Mouse (Mus musculus): ENCODE results near the gene Cyp26a1.
A peak's percentile ranks its signal among the peaks of the same experiment; 100 is the strongest.

The Cyp26a1 gene

GRCm38 (mm10) chr19:37699711-37700110, 2.1 kb downstream of the Cyp26a1 start:
- no peak for DNase-seq

DNA sequence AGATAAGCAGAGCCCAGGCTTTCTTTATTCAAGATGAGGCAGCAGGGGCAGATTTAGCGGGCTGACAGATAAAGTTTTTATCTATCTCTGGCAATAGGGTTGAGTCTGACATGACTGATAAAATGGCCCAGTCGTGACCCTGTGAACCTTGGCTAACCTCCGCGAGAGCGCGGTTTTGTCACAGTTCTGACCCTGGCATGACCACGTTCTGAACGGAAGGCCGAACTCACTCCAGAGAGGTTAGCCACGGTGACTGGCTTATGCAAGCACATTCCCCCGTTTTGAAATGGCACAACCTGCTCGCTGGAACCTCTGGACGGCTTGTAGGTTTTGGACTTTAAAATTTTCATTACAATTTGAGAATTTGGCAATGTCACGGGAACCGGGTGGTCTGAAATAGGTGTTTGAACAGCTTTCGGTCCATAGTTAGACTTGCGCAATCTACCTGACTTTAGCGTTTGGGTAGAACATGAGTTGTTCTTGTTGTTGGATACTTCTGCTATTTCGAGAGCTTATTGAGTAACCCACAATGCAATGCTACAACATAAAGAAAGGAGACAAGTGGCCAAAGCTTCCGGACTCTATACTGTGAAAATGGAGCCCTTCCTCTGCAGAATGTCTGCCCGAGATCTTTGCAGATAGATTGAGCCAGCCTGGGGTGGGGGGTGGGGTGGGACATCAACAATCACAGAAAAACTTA, 4.9 kb downstream of the Cyp26a1 start:
- no peak for DNase-seq

- peak; percentile 30 for DNase-seq
These were observed 6.4 kb downstream of the Cyp26a1 start for GRCm38 (mm10) chr19:37703902-37704509.

DNA sequence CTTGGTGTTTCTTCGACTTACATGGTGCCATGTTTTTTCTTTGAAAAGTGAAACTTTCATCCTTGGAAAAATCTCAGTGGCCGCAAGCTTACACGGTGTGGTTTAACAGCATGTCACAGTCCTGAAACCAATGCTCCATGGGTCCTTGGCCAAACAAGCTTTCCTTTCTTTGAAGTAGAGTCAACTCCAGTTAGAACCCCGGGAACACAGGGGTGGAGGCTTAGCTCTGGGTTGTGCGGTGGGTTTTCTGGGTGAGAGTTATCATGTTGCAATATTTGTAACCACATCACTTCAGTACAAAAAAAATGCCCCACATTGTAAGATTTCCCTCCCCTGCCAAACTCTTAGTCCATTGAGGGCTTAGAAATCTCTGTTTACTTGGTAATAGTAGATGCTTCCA, 8.1 kb downstream of the Cyp26a1 start:
- no peak for DNase-seq

DNA sequence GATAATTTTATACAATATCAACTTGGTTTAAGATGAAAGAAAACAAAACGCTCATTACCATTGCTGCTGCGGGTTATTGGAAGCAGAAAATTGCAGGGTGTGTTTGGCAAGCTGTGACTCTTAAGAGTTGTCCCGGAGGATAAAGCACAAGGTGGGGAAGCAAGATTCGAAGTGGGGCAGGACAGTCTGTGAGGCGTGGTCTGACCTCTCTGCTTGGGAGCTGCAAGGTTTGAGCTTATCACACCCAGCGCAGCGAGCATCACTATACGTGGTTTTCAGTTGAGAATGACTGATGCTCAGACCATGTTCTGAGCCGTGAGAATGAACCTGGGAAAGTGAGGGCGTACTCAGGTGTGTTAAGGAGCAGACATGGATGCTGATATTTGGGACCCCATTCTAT, 17.1 kb downstream of the Cyp26a1 start:
- no peak for DNase-seq

GRCm38 (mm10) chr19:37715980-37716379, 18.4 kb downstream of the Cyp26a1 start:
- DNase-seq: no peak

DNA sequence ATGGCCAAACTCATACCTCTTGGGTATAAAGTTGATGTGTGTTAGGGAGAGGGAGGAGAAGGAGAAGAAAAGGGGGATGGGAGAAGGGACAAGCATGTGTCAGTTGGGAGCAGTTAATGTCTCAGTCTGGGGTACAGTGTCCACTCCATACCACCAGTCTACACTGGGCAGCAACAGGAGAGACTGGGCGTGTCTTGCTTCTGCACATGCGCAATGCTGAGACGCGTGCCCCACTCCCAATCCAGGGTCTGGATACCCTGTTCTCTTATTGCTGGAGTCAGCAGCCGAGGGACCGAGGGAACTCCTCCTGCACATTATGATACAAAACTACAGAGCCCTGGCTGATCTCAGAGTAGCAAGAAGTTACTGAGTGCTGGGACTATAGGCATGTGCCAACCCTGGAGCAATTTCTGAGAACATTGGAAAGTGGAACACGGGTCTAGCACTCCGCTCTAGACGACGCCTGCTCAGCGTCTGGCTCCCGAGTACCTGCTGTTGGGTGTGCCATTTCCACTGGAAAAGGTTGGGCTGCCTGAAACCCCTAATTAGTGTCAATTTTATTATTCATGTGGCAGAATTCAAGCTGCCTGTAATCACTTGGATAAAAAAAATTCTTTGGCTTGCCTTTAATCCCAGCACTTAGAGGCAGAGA, 19.1 kb downstream of the Cyp26a1 start:
- DNase-seq: no peak

DNA sequence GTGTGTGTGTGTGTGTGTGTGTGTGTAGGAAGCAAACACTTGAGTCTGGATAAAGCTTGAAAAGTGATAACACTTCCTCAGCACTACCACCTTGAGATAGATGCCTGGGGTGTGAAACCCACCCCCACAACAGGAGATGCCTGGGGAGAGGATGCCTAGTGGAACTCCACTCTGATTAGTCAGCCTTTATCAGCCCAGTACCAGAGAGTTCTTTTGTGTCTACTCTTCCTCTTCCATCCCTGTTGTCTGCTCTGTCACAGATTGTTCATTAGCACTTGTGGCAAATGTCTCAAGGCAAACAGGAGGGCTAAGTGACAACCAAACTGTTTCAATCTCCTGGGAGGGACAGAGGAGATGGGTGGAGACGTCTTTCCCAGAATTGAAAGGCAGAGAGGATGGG, 21.6 kb downstream of the Cyp26a1 start:
- no peak for DNase-seq

DNA sequence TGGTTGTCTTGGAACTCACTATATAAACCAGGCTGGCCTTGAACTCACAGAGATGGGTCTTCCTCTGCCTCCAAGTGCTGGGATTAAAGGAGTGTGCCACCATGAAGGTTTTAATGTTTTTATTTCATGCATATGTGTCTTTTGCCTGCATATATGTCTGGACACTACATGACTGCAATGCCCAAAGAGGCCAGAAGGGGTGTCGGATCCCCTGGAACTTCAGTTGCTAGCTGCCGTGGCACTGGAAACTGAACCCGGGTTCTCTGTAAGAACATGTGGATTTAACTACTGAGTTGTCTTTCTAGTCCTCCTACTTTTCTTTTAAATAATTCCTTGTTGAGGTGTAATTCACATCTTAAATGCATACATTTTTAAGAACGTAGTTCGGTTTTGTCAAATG, 27.0 kb downstream of the Cyp26a1 start:
- no peak for DNase-seq

DNA sequence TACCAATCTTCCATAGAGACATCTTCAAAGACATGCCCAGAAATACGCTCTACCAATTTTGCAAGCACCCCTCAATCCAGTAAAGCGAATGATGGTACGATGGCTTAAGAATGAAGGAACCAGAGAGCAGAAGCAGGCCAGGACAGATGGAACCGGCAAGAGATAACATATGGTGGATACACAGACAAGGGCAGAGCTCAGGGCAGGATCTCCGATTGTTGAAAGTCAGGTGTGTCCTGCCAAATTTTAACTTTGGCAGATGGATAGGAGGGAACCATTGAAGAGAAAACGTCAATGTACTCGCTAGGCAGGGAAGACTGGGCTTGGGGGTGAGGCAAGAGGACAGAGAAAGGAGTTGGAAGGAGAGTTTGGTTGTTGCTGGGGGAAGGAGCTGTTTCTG, 29.0 kb downstream of the Cyp26a1 start:
- DNase-seq: peak; percentile 16

- no peak for DNase-seq
These were observed 29.8 kb downstream of the Cyp26a1 start for GRCm38 (mm10) chr19:37727366-37727765.

DNA sequence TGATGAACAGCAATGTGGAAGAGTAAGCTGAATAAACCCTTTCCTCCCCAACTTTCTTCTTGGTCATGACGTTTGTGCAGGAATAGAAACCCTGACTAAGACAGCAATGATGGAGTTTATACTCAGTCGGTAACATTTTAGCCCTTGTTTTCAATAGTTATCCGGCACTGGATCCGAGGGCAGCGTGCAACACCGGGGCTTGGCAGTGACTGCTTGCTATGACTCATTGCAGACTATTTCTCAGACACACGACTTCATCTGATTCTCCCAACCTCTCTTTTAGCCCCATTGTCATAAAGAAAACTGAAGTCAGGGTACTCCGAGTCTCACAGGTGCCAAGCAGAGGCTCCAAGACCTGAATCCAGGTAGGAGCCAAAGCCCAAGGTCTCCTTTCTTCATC, 37.8 kb downstream of the Cyp26a1 start:
- no peak for DNase-seq

- no peak for DNase-seq
These were observed 41.0 kb downstream of the Cyp26a1 start for GRCm38 (mm10) chr19:37738575-37738974.

- no peak for DNase-seq
These were observed 42.4 kb downstream of the Cyp26a1 start for GRCm38 (mm10) chr19:37740043-37740442.

All from cerebellum, adult 9-10 months (tissue).